Mouse (Mus musculus): Measurements from ENCODE around the gene Znfx1.

Gene Znfx1

DNA sequence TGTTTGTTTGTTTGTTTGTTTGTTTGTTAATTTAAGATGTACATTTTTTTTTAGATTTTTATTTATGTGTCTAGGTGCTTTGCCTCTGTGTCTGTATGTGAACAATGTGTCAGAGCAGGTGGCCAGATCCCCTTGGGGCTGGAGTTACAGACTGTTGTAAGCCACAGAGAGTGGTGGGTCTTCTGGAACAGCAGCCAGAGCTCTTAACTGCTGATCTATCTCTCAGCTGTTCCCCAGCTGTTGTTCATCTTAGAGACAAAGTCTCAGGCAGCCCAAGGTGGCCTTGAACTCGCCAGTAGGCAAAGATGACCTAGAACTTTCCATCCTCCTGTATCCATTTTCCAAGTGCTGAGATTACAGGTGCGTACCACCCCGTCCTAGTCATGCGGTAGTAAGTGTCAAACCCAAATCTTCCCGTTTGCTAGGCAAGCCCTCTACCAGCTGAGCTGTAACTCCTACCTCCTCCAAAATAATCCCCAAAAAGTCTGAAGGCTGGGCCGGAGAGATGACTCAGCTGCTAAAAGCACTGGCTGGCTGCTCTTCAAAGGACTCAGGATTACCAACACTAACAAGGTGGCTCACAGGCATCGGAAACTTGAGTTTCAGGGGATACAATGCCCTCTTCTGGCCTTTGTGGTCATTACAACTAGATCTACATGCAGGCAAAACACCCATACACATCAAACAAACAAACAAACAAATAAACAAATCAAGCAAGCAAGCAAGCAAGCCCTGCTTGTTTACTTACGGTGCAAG is 58.5 kb downstream of the Znfx1 start:
- in situ Hi-C loops (cut with MboI, MseI) = loop anchor here in 1 of 2 experiments (5.0 kb wide), 1 partner anchor 47 kb away; no protein-coding TSS in a partner anchor

- in situ Hi-C loops (cut with MboI, MseI) = loop anchor here in 1 of 2 experiments (5.0 kb wide), 1 partner anchor 44 kb away; no protein-coding TSS in a partner anchor
These were observed 61.3 kb downstream of the Znfx1 start for GRCm38 (mm10) chr2:167001486-167001885.

GRCm38 (mm10) chr2:166996533-166996894 is 66.3 kb downstream of the Znfx1 start:
- in situ Hi-C loops (cut with MboI, MseI) = loop anchor here in 1 of 2 experiments (25.0 kb wide), 1 partner anchor 941 kb away; the partner anchor contains the start of gene Ptpn1

GRCm38 (mm10) chr2:166995796-166996532 is 66.9 kb downstream of the Znfx1 start, which contains the start of gene Stau1:
Stau1 (minus strand) TSS chr2:166996299.
- in situ Hi-C loops (cut with MboI, MseI) = loop anchor here in 1 of 2 experiments (25.0 kb wide), 1 partner anchor 941 kb away; the partner anchor contains the start of gene Ptpn1

- in situ Hi-C loops (cut with MboI, MseI) = loop anchor here in 1 of 2 experiments (25.0 kb wide), 1 partner anchor 942 kb away; the partner anchor contains the start of gene Ptpn1
These were observed 67.6 kb downstream of the Znfx1 start for GRCm38 (mm10) chr2:166995021-166995795.

DNA sequence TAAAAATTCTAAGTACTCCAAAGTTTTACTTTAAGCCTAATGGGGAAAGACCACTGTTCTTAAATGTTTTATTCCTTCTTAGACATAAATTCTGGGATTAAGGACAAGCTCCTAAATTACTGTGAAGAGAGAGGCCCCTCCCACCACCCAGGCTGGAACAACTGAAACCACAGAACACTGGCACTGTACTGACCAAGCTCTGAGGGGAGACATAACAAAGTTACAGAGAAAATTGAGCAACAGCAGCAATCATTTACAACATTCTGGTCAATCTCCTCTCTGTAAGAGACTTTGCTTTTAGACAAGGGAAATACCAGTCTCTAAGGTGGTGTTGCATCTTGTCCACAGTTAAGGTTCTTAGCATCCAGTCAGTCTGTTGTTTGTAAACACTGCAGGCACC is 70.9 kb downstream of the Znfx1 start:
- in situ Hi-C loops (cut with MboI, MseI) = loop anchor here in 1 of 2 experiments (25.0 kb wide), 1 partner anchor 945 kb away; the partner anchor contains the start of gene Ptpn1

GRCm38 (mm10) chr2:166990861-166991260 is 72.0 kb downstream of the Znfx1 start:
- in situ Hi-C loops (cut with MboI, MseI) = loop anchor here in 1 of 2 experiments (25.0 kb wide), 1 partner anchor 946 kb away; the partner anchor contains the start of gene Ptpn1

All from T-helper 17 cell (primary cell).